Mouse (Mus musculus): ENCODE results near the gene Tmem42. TPM values are rescaled to one million over a fixed set of nuclear protein-coding genes. Genes with fewer than 3 reads are reported as not detected.
A peak's percentile ranks its signal among the peaks of the same experiment; 100 is the strongest.

Gene Tmem42
- 10 to 100 TPM; 10.2 to 17.5 (median 13.8) TPM for polyA plus RNA-seq (2017; shearing (Covaris generic))

DNA sequence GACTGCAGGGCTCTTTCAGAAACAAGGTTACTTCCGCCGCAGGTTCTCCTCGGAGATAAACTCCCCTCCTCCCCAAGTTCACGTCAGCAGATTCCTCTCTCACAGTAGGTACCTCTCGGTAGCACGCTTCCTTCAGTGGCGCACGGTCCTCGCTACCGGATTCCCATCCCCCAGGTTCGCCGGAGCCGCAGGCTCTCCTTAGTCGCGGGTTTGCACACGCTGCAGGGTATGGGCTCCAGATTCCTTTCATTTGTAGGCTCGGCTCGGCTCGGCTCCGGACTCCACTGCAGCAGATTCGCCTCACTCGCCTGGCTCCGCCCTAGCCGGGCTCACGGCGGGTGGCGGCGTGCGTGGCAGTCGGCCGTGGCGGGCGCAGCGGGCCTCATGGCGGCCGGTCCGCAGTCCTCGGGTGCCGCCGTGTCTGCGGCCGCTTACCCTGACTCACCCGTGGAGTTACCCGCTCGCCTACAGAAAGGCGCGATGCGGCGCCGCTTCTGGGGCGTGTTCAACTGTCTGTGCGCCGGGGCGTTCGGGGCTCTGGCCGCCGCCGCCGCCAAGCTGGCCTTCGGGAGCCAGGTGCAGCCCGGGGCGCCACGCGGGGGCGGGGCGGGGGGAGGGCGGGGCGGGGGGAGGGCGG is at the start of gene Tmem42:
TSS of gene Tmem42 (plus strand) at position 332 of the 637 bp plus-strand sequence.
- ATAC-seq = peak; percentile 91

DNA sequence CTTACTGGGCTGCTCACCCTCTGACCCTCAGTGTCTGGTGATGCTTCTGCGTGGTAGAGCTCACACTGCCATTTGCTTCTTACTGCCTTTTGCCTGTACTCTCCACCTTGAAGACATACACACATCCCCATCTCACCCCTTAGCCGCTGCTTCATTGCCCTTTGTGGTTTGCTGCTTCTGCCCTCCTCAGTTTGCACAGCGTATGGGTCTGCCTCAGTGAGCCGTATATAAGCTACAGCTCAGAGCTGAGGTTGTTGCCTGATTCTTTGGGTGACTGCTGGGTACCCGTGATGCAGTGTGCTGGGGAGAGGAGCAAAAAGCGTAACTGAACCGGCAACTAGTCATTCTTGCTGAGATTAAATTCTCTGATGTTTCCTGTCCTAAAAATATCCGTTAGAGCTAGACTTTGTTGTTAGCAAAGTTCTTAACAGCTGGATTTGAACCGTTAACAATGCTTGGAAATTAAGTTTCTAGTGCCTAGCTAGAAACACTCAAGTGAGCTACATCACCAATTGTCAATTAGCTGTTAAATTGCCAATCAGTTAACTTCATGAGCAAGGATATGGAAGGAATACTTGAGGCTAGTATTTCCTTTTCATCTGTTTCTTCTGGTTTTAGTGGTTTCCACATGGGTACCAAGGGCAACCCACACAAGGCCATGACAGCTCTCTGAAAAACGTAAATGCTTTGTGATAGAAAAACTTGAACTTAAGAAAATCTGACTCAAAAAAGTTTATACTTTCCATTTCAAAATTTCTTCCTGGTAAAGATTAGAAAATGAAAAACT is 22.5 kb upstream of the Tmem42 start:
- ATAC-seq = peak; percentile 65

DNA sequence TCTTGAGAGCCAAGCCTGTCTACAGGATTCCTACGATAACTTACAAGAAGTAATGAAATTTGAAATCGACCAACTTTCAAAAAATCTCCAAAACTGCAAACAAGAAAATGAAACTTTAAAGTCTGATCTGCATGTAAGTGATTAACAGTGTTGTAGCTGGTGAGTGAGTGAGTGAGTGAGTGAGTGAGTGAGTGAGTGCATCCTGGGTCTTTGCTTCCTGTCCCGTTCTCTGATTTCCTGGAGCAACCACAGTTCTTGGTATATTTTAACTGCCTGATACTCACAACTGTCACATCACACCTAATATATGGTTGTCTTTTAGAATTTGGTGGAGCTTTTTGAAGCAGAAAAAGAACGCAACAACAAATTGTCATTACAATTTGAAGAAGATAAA is 21.9 kb upstream of the Tmem42 start:
- ATAC-seq = peak; percentile 64

DNA sequence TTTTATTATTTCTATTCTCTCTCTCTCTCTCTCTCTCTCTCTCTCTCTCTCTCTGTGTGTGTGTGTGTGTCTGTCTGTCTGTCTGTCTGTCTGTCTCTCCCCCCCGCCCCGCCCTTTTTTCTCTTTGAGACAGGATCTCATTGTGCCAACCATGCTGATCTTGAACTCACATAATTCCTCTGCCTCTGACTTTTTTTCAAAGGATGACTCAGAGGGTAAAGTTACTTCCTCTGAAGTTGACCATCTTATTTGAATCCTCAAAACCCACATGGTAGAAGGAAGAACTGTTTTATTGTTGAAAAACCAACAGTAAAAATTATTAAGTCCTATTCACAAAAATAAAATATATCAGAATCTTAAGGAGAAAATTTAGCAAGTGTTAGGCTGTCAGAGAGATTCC is 16.4 kb upstream of the Tmem42 start:
- no peak for ATAC-seq

DNA sequence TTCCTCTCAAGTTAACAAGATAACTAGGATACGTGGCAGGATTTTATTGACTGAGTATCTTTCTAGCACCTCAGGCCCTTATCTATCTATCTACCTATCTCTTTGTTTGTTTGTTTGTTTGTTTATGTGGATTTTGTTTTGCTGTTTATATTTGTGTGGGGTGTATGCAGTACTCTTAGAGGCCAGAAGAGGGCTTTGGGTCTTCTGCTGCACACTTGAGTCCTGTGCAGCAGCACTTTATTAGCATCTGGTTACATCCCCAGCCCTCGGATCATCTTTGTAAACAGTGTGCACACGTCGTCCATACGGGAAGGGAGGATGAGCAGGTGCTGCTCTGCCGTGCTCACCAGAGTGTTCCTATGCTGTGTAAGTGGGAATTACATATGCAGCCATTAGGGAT is 15.1 kb upstream of the Tmem42 start:
- no peak for ATAC-seq

DNA sequence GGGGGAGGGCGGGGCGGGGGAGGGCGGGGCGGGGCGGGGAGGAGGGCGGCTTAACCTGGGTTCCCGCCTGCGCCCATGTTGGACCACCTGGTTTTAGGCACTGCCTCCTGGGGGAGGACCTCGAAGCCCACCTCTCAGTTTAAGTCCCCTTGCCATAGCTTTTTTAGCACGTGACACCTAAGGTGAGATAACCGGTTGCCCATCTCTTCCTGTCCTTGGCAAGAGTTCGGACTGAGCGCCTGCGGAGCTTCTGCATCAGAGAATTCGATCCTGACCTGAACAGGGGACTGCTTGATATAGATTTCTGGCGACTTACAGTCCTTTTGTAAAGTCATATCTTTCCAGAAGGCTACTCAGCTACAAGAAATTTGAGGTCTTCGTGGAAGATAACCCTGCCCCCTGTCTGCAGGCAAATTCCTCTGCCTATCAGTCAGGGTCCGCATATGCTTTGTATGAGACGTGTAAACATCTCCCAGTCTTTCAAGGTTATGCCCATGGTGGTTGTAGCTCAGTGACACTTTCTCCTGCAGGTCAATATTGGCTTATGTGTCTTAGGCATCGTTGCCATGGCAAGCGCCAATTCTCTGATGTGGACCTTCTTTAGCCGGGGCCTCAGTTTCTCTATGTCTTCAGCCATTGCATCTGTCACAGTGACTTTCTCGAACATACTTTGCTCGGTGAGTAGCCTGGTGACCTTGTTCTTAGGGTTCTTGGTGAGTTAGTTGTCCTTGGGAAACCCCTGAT is 682 bp downstream of the Tmem42 start:
- ATAC-seq = no peak

DNA sequence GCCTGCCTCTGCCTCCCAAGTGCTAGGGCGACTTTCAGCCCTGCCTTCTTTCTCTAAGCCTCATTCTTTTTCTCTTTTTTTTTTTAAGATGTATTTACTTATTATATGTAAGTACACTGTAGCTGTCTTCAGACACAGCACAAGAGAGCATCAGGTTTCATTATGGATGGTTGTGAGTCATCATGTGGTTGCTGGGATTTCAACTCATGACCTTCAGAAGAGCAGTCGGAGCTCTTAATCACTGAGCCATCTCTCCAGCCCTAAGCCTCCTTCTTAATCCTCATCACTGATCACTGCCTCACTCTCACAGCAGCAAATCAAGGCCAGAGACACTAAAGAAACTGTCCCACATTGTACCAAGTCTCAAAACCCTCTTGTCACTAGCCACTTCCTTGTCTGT is 3.1 kb downstream of the Tmem42 start:
- no peak for ATAC-seq

DNA sequence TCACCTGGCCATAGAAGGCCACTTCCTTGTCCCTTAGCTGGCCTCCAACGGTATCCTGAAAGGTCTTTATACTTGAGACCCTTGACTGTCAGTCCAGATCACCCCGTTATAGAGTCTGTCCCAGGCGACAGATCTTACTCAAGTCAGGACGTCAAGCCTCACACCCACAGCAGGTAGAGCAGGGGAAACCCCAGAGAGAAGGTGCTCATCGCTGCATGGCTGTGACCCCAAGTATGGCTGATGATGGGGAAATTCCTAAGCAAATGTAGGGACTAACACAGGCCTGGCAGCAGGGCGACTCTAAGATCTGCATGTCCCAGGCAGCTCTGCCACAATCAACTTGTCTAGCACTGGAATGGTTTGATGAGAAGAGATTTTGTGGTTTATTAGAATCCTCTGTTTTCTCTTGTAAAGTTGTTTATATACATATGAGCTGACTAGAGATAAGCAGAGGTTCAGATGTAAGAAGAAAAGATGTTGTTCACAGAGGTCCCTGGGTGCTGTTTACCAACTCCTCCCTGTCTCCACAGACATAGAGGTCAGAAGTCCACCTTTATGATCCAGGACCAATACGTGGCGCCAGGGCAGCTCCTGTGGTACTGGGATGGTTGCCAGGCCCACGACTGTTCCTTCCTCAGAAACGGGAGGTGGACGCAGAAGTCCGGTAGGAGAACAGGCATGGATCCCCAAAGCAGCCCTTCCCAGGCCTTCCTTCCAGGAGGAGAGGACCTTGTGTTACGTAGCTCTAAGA is 10.5 kb downstream of the Tmem42 start:
- ATAC-seq = peak; percentile 70

DNA sequence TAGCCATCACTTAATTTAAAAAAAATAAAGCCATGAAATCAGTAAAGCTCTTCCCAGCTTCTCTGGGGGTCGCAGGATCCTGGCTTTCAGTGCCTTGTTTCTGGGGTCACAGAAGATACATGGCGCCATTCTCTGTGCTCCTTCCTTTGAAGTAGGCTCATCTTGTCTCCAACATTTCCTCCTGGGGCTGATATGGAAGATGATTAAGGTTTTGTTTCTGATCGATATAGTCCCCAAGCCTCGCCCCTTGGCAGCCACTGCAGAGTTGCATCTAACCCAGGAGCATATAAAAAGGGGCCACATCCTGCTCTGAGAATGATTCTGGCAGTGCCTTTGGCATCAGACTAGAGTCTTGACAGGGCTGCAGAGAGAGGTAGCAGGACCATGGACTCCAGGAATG is 13.3 kb downstream of the Tmem42 start, which contains the start of gene Tgm4:
TSS of gene Tgm4 (plus strand) at position 301 of the 400 bp plus-strand sequence.
- no peak for ATAC-seq

DNA sequence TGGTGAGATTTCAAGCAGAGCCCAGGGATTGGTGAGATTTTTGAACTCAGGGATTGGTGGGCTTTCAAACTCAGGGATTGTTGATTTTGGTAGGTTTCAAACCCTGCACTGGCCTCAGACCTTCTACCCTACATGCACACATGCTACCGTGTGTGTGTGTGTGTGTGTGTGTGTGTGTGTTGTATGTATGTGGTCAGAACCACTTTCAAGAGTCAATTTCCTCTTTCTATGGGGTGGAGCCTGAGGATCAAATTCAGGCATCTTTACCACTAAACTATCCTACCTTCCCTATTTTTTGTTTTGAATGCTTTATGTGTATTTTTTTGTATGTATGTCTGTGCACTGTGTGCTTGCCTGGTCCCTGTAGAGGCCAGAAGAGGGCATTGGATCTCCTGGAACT is 26.5 kb downstream of the Tmem42 start:
- no peak for ATAC-seq

DNA sequence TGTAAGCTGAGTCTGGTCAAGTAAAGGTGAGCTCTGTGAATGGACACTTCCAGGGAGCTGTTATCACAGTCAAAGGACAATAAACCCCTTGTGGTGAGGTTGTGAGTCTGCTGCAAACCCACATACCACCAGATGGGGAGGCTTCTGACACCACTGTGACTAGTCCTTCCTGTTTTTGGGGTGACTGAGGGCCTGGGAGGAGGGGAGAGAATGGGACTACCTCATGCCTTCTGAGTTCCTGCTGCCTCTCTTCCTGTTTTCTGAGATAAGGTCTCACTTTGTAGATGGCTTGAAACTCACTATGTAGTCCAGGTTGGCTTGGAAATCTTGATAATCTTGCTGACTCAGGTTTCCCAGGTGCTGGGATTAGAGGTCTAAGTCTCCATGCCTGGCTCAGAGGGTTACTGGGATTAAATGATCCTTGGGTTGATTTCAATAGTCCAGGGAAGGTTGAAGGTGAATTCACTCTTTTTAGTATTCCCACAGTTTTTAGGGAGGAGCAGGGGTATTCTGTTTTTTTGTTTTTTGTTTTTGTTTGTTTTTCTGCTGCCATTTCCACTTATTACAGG is 37.7 kb downstream of the Tmem42 start:
- ATAC-seq = peak; percentile 96

DNA sequence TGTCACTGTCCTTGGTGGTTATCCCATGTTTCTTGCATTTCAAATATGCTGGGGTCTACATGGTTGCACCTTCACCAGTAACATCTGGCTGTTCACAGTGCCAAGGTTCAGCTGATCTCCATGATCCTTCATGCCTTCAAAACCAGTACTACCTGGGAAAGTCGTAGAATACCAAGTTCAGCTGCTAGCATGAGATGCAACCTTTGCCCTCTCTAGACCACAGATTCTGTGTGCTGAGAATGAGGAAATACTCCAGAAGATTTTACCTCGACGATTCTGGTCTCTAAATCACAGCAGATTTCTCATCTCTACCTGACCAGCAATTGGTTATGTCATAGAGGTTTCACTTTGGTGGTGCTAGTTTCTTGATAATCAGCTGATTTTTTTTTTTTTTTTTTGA is 39.0 kb downstream of the Tmem42 start:
- ATAC-seq = no peak

Other genes with a start within 250 kb of the Tmem42 start
- gene Tcaim, start 215.8 kb upstream of the Tmem42 start, polyA plus RNA-seq (2017; shearing (Covaris generic)) = 10 to 100 TPM in 2 of 3 experiments, 1 to 10 TPM in 1; 7.8 to 17.7 (median 16.6) TPM
- gene Gm35549, start 177.3 kb upstream of the Tmem42 start, polyA plus RNA-seq (2017; shearing (Covaris generic)) = 1 to 10 TPM in 2 of 3 experiments, not detected in 1; 1.5 to 4.0 TPM
- 10 to 100 TPM; 31.6 to 43.9 (median 38.0) TPM for gene Zfp445, start 155.3 kb upstream of the Tmem42 start, polyA plus RNA-seq (2017; shearing (Covaris generic))
- 1 to 10 TPM; 2.7 to 8.7 (median 2.9) TPM for gene Zkscan7, start 135.6 kb upstream of the Tmem42 start, polyA plus RNA-seq (2017; shearing (Covaris generic))
- not detected for gene Zfp105, start 98.3 kb upstream of the Tmem42 start, polyA plus RNA-seq (2017; shearing (Covaris generic))
- 10 to 100 TPM; 22.3 to 35.5 (median 29.5) TPM for gene 1110059G10Rik, start 70.3 kb upstream of the Tmem42 start, polyA plus RNA-seq (2017; shearing (Covaris generic))
- gene Kif15, start 70.3 kb upstream of the Tmem42 start, polyA plus RNA-seq (2017; shearing (Covaris generic)) = 10 to 100 TPM in 1 of 3 experiments, 1 to 10 TPM in 2; 5.3 to 43.6 (median 6.4) TPM
- gene Tgm4, start 13.4 kb downstream of the Tmem42 start, polyA plus RNA-seq (2017; shearing (Covaris generic)) = 1 to 10 TPM in 1 of 3 experiments, under 1 TPM in 2; 0.38 to 1.3 (median 0.66) TPM
- gene Zdhhc3, start 91.9 kb downstream of the Tmem42 start, polyA plus RNA-seq (2017; shearing (Covaris generic)) = 10 to 100 TPM; 11.4 to 18.2 (median 12.4) TPM
- 100 to 1,000 TPM in 2 of 3 experiments, 10 to 100 TPM in 1; 79.7 to 114 (median 101) TPM for gene Exosc7, start 91.9 kb downstream of the Tmem42 start, polyA plus RNA-seq (2017; shearing (Covaris generic))
- gene Clec3b, start 129.6 kb downstream of the Tmem42 start, polyA plus RNA-seq (2017; shearing (Covaris generic)) = under 1 TPM in 1 of 3 experiments, not detected in 2; 0.46 TPM
- 1 to 10 TPM in 2 of 3 experiments, under 1 TPM in 1; 0.35 to 1.5 (median 1.3) TPM for gene Cdcp1, start 194.7 kb downstream of the Tmem42 start, polyA plus RNA-seq (2017; shearing (Covaris generic))
- under 1 TPM in 2 of 3 experiments, not detected in 1; 0.45 to 0.85 TPM for gene Tmem158, start 239.4 kb downstream of the Tmem42 start, polyA plus RNA-seq (2017; shearing (Covaris generic))